Mouse (Mus musculus) common myeloid progenitor, adult 5-6 weeks (primary cell): ENCODE measurements around the gene Tpd52l2. TPM values are rescaled to one million over a fixed set of nuclear protein-coding genes. Genes with fewer than 3 reads are reported as not detected.
"Not testable (repeated sequence)": the region's sequence is repeated elsewhere in the genome, so short reads cannot be mapped to it uniquely, and the experiment has no call there.

ENCODE experiments used
- ATAC-seq: replicated peaks from 2 replicates; pipeline ENCODE4 v1.8.0; 2016; ENCODE audit warnings: low read depth, mild to moderate bottlenecking, moderate TSS enrichment, inconsistent platforms; ENCODE audit not compliant: poor library complexity, severe bottlenecking
- total RNA-seq: library from RNA; stranded (forward); fragments of 200-1000, 187-1606 nt; gene quantifications from 2 replicates; pipeline ENCODE4 v1.2.3, GENCODE M21; 2017

The Tpd52l2 gene
- total RNA-seq, 1 experiment from 2014 or later = 148 TPM

DNA sequence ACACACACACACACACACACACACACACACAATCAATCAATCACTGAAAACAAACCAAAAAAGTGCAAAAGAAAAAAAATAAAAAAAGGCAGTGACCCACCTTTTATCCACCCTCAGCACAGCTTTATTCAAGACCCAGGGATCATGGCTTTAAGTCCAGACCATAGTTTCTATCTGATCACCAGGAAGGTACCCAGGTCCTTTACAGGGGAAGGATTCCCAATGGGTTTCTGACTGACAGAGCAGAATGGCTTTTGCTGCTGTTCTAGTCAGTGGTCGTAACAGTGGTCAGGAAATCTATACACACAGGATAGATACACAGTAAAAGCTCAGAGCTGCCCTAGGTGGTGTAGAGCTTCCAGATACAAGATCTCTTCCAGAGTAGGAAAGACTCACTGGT, 11.2 kb upstream of the Tpd52l2 start:
- no peak for ATAC-seq

DNA sequence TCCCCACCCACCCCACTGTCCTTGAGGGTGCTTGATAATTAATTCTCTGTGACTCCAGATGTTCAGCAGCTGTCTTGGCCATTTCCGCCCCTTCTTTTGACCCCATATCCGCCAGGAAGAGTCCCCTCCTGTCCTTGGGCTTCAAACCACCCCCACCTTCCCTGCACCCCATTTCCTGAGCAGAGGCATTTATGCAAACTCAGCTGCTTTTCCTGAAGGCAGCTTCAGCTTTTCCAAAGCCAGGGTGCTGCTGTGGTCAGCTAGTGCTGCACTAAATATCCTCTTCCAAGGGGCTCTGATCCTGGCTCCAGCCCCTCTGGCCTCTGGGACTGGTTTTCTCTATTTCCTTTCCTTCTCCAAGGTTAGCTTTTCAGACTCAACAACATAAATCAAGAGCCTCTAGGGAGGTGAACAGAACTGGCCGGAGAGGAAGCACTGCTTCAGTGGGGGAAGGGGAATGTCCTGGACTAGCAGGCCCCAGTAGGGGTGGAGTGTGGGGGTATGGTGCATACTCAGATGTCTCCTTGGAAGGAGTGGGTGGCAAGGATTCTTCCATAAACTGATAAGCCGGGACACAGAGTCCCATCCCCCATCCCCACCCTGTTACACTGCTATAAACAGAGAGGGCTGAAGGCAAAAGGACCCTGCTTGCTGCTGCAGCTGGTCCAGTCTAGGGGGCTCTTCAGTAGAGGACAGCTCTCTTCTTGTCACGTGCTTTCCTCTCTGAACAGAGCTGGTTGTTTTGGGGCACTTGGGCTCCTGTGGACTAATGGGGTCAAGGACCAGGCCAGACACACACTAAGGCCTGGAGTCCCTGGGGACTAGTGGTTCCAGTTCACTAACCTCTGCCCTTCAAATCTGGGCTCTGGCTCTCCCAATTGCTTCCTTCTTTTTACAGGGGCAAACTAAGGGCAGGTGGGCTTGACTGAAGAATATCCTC, 9.3 kb upstream of the Tpd52l2 start:
- no peak for ATAC-seq

DNA sequence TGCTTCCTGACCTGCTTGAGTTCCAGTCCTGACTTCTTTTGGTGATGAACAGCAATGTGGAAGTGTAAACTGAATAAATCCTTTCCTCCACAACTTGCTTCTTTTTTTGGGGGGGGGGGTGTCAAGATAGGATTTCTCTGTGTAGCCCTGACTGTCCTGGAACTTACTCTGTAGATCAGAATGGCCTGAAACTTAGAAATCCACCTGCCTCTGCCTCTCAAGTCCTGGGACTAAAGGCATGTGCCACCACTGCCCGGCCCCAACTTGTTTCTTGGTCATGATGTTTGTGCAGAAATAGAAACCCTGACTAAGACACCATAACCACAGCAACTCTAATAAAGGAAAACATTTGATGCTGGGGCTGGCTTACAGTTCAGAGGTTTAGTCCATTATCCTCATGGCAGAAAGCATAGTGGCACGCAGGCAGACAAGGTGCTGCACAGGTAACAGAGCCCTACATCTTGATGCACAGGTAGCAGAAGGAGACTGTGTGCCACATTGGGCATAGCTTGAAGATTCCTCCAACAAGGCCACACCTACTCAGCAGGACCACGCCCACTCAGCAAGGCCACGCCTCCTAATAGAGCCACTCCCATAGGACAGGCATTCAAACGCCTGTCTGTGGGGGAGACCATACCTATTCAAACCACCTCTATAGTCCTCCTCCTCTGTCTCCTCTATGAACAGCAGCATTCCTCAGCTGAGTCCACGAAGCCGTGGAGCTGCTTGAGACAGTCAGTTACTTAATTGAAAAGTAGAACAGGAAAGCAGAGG, 5.3 kb upstream of the Tpd52l2 start:
- ATAC-seq = peak; percentile 37

GRCm38 (mm10) chr2:181492206-181492605, 4.7 kb upstream of the Tpd52l2 start:
- peak; percentile 20 for ATAC-seq

- ATAC-seq = no peak
These were observed 3.6 kb upstream of the Tpd52l2 start, which contains the start of gene Abhd16b for GRCm38 (mm10) chr2:181493156-181493927. TSS of gene Abhd16b (plus strand) at chr2:181493206.

DNA sequence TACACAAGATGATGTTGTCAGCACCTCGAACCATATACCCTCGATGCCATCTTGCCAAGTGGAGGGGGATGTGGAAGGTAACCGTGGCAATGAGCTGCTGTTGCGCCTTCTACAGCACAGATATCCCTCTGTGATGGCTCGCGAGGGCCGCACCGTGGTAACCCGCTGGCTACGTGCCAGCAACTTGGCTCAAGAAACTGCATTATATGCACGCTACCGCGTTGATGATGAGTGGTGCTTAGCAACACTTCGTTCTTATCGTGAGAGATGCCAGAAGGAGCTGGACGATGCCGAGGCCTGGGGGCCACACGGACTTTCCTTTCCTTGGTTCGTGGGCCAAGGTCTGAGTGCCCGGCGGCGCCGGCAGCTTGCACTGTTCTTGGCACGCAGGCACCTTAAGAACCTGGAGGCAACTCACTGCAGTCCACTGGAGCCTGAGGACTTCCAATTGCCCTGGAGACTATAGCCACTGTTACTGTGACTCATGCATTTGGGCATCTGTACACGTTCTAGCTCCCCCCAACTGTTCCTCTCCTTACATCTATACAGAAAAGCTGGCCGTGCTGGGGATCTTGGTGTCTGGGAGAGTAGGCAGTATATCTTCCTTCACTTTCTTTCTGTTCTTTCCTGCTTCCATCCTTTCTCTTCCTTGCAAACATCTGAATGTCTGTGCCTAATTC, 2.5 kb upstream of the Tpd52l2 start:
- ATAC-seq = no peak

- not testable (repeated sequence) for ATAC-seq
These were observed 1.1 kb upstream of the Tpd52l2 start for GRCm38 (mm10) chr2:181495845-181496244.

DNA sequence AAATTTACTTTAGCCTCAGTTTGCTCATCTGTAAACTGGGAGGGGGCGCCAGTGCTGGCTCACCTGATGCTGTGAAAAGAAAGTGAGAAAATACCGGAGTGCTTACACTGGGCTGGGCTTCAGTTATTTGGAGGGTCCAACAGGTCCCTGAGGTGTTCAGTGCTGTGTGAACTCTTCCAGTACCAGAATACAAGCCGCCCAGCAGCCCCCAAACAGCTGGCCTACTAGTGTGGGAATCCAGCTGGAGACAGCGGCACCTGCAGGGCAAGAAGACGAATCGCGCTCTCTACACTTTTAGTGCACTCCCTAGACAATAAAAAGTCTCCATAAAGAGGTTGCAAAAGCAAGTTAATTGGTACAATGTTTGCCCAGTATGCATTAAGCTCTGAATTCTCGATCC, 661 bp upstream of the Tpd52l2 start:
- peak; percentile 43 for ATAC-seq

DNA sequence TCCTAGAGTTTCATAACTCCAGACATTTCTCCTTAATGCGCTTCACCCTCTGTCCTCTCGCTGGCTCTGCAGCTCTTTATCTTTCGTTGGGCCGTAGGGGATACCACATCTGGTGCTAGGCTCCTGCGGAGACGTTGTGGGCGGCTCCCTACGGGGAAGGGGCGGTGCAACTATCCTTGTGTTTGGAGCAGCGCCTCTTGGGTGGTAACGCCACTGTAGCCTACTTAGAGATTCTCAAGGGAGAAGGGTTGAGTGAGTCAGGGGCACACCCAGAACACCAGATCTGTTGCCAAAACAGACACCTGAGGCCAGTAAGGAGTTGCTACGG, 570 bp downstream of the Tpd52l2 start:
- ATAC-seq = peak; percentile 66

- no peak for ATAC-seq
These were observed 1.7 kb downstream of the Tpd52l2 start for GRCm38 (mm10) chr2:181498644-181499043.

GRCm38 (mm10) chr2:181509191-181509590, 12.2 kb downstream of the Tpd52l2 start:
- ATAC-seq = no peak

- no peak for ATAC-seq
These were observed 14.3 kb downstream of the Tpd52l2 start for GRCm38 (mm10) chr2:181511231-181511630.

GRCm38 (mm10) chr2:181519201-181519600, 22.3 kb downstream of the Tpd52l2 start:
- no peak for ATAC-seq

- ATAC-seq = peak; percentile 97
These were observed 23.4 kb downstream of the Tpd52l2 start, which contains the start of gene Dnajc5 for GRCm38 (mm10) chr2:181520118-181520935. TSS of gene Dnajc5 (plus strand) at chr2:181520485.

- no peak for ATAC-seq
These were observed 23.9 kb downstream of the Tpd52l2 start for GRCm38 (mm10) chr2:181520936-181521227.

DNA sequence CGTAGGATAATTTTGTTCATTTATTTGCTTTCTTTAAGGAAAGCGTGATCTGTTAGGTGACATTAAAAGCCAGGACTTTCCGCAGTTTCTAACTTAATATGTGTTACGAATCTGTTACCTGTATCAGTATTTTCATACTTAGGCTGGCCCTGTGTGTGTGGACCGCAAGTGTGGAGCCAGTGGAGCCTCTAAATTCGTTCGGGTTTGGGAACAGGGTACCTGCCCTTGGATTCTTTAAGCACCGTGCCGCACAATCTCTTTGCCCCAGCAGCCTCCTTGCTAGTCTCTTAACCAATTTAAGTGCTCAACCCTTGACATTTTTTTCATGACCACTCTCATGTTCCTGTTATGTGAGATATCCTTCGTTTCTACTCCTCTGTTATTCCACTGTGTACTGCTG, 24.5 kb downstream of the Tpd52l2 start:
- ATAC-seq = no peak

DNA sequence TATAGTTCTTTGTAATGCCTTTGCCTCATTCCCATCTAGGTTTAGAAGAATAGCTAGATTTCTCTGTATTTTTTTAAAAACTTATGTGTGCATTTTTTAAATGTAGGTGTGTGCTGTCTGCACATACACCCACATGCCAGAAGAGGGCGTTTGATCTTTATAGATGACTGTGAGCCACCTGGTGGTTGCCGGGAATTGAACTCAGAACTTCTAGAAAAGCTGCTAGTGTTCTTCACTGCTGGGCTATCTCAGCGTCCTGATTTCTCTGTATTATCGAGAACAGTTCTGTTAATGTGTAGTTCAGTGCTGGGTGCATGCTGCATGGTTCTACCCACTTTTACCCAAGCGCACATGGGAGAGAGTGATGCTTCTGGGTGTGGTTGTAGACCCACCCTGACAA, 25.9 kb downstream of the Tpd52l2 start:
- no peak for ATAC-seq

GRCm38 (mm10) chr2:181525526-181525925, 28.6 kb downstream of the Tpd52l2 start:
- ATAC-seq = no peak

DNA sequence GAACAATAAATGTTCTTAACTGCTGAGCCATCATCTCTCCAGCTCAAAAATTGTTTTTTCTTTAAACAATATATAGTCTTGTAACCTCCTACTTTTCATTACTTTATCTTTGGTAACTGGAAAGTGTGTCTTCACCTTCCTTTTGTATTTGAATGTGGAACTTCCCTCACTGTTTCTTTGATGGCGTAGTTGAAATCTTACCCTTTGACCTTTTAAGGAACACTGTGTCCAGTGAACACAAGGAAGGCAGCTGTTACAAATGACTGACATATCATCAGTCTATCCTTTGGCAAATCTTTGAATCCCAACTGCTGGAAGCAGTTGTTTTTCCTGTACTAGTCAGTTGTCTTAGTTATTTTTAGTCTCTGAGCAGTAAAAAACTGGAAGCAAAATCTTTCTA, 32.1 kb downstream of the Tpd52l2 start:
- no peak for ATAC-seq
